Mouse (Mus musculus) liver, postnatal 0 days (tissue): Measurements from ENCODE around the gene Gm436. TPM values are rescaled to one million over a fixed set of nuclear protein-coding genes. Genes with fewer than 3 reads are reported as not detected.

Experiments
- ATAC-seq: fragments of 200-750 bp; cut with Nextera tagmentation; 2 replicates; pipeline ENCODE4 v1.8.0; 2017; ENCODE audit warnings: mild to moderate bottlenecking, moderate library complexity
- DNase-seq: peaks from one replicate; pipeline ENCODE4 v3.0.0-alpha.2; 2016
- H3K27ac ChIP-seq: fragments of 300-500 bp; sonication (generic); 2 replicates; pipeline ENCODE4 v1.5.1; 2014; ENCODE audit warnings: antibody characterized with exemption, moderate library complexity, mild to moderate bottlenecking, low read depth
- H3K27me3 ChIP-seq: fragments of 300-500 bp; sonication (generic); 2 replicates; pipeline ENCODE4 v1.6.1; 2014; ENCODE audit warnings: low read length, control low read depth, mixed read lengths; ENCODE audit not compliant: insufficient read depth
- H3K36me3 ChIP-seq: fragments of 300-500 bp; sonication (generic); replicated peaks from 2 replicates; pipeline ENCODE4 v1.6.1; 2014; ENCODE audit warnings: mild to moderate bottlenecking, control low read depth, low read length, moderate library complexity, mixed read lengths; ENCODE audit not compliant: insufficient read depth
- H3K4me1 ChIP-seq: fragments of 300-500 bp; sonication (generic); 2 replicates; pipeline ENCODE4 v1.6.1; 2014; ENCODE audit warnings: antibody characterized with exemption, mild to moderate bottlenecking, control low read depth; ENCODE audit not compliant: insufficient read depth
- H3K4me2 ChIP-seq: fragments of 300-500 bp; sonication (generic); 2 replicates; pipeline ENCODE4 v1.6.1; 2014; ENCODE audit warnings: low read depth, mild to moderate bottlenecking, low read length, moderate library complexity, mixed read lengths
- H3K4me3 ChIP-seq: fragments of 300-500 bp; sonication (generic); 2 replicates; pipeline ENCODE4 v1.5.1; 2014; ENCODE audit warnings: low read depth, low read length
- H3K9ac ChIP-seq: fragments of 300-500 bp; sonication (generic); replicated peaks from 2 replicates; pipeline ENCODE4 v1.6.1; 2014; ENCODE audit warnings: mild to moderate bottlenecking, moderate library complexity
- H3K9me3 ChIP-seq: fragments of 300-500 bp; sonication (generic); 2 replicates; pipeline ENCODE4 v1.6.1; 2016; ENCODE audit warnings: mild to moderate bottlenecking, control low read depth, low read length, mixed read lengths
- CTCF ChIP-seq: sonication (generic); IDR thresholded peaks from 2 replicates; pipeline ENCODE4 v1.5.1; 2016; ENCODE audit warnings: antibody characterized with exemption, low read depth
- EP300 ChIP-seq: IDR thresholded peaks from 2 replicates; pipeline ENCODE4 v1.6.1; 2016; ENCODE audit warnings: antibody characterized with exemption, low read depth, mild to moderate bottlenecking
- WGBS: fragments of 180-500 bp; shearing (Covaris S2); extraction: QIAGEN DNeasy Blood & Tissue Kit; methylation state at CpG from one replicate; pipeline ENCODE4 v1.1.7; 2014; ENCODE audit not compliant: insufficient replicate concordance; 5-methylcytosine and 5-hydroxymethylcytosine counted together
- polyA plus RNA-seq: library from polyadenylated mRNA; unstranded; fragments of >200 nt; fragmentation: Nextera tagmentation; extraction: Ambion mirVana; gene quantifications from 2 replicates; pipeline ENCODE4 v1.2.1, GENCODE M21; 2015

Gene Gm436
- polyA plus RNA-seq: not detected in 2 replicates

- ATAC-seq: no peak
- no peak within 1 kb of the TSS for H3K4me3 ChIP-seq
- no peak for DNase-seq
- no peaks in the 10 kb centered on the region for H3K4me1 ChIP-seq
- H3K9ac ChIP-seq: no peak within 1 kb of the TSS
- peaks cover 3% of the 10 kb centered on the region; the same call in 1 of the 2 replicates for H3K9me3 ChIP-seq
- no peak within 1 kb of the TSS for H3K27ac ChIP-seq
- no peaks in the 10 kb centered on the region for H3K36me3 ChIP-seq
- H3K27me3 ChIP-seq: no peaks in the 10 kb centered on the region
- WGBS: 33% methylated on average over 2 of the region's 2 CpGs
- H3K4me2 ChIP-seq: no peak within 1 kb of the TSS
- TF ChIP-seq EP300: no peak
- TF ChIP-seq CTCF: no peak
Observed at GRCm38 (mm10) chr4:144686268-144686667, at the start of gene Gm436. Gm436 (minus strand) TSS chr4:144686368.

GRCm38 (mm10) chr4:144721304-144721703, 35.1 kb upstream of the Gm436 start, which contains the start of gene Gm13178:
Gm13178 (minus strand) TSS chr4:144721404.
- no peaks in the 10 kb centered on the region for H3K36me3 ChIP-seq
- H3K4me1 ChIP-seq: no peaks in the 10 kb centered on the region
- no peak within 1 kb of the TSS for H3K4me2 ChIP-seq
- H3K9me3 ChIP-seq: no peaks in the 10 kb centered on the region
- no peak within 1 kb of the TSS for H3K4me3 ChIP-seq
- ATAC-seq (no peak), DNase-seq (no peak)
- H3K27me3 ChIP-seq: no peaks in the 10 kb centered on the region
- no peak within 1 kb of the TSS for H3K27ac ChIP-seq
- H3K9ac ChIP-seq: no peak within 1 kb of the TSS
- WGBS: 80% methylated on average over 1 of the region's 1 CpGs
- TF ChIP-seq CTCF: no peak
- TF ChIP-seq EP300: no peak

GRCm38 (mm10) chr4:144719691-144720090, 33.5 kb upstream of the Gm436 start:
- Histone ChIP-seq H3K9ac (no peak overlapping the region), H3K4me3 (no peak overlapping the region), H3K27me3 (no peaks in the 10 kb centered on the region), H3K4me2 (no peak overlapping the region), H3K4me1 (no peaks in the 10 kb centered on the region), H3K36me3 (no peaks in the 10 kb centered on the region), H3K9me3 (no peaks in the 10 kb centered on the region), H3K27ac (no peak overlapping the region)
- DNase-seq: no peak
- 60% methylated on average over 1 of the region's 1 CpGs for WGBS
- no peak for TF ChIP-seq CTCF
- no peak for TF ChIP-seq EP300
- no peak for ATAC-seq

GRCm38 (mm10) chr4:144718288-144718687, 32.1 kb upstream of the Gm436 start:
- H3K27me3 ChIP-seq: no peaks in the 10 kb centered on the region
- ATAC-seq (no peak), DNase-seq (no peak)
- H3K27ac ChIP-seq: no peak overlapping the region
- no peak overlapping the region for H3K4me2 ChIP-seq
- no peak overlapping the region for H3K4me3 ChIP-seq
- no peaks in the 10 kb centered on the region for H3K4me1 ChIP-seq
- H3K36me3 ChIP-seq: no peaks in the 10 kb centered on the region
- WGBS: 73% methylated on average over 1 of the region's 1 CpGs
- no peak overlapping the region for H3K9ac ChIP-seq
- no peak for TF ChIP-seq CTCF
- no peak for TF ChIP-seq EP300
- H3K9me3 ChIP-seq: no peaks in the 10 kb centered on the region

- H3K4me1 ChIP-seq: no peaks in the 10 kb centered on the region
- ATAC-seq (no peak), DNase-seq (no peak)
- 0 out of 2 replicates have a peak, but pooled peaks cover 3% of the 10 kb centered on the region for H3K9me3 ChIP-seq
- H3K4me3 ChIP-seq: no peak overlapping the region
- H3K27me3 ChIP-seq: no peaks in the 10 kb centered on the region
- no peak overlapping the region for H3K27ac ChIP-seq
- no peak overlapping the region for H3K4me2 ChIP-seq
- TF ChIP-seq CTCF (no peak), EP300 (no peak)
- no peak overlapping the region for H3K9ac ChIP-seq
- no peaks in the 10 kb centered on the region for H3K36me3 ChIP-seq
Observed at GRCm38 (mm10) chr4:144638263-144638662, 47.9 kb downstream of the Gm436 start.

Other genes with a start within 250 kb of the Gm436 start
- gene 1700012P22Rik, start 247.6 kb downstream of the Gm436 start, polyA plus RNA-seq: not detected in 2 replicates
- not detected in 2 replicates for gene Gm9944, start 233.1 kb downstream of the Gm436 start, polyA plus RNA-seq
- not detected in 2 replicates for gene Aadacl3, start 222.6 kb downstream of the Gm436 start, polyA plus RNA-seq
- not detected in 2 replicates for gene 9430007A20Rik, start 166.5 kb downstream of the Gm436 start, polyA plus RNA-seq
- not detected in 2 replicates for gene Gm13124, start 121.2 kb downstream of the Gm436 start, polyA plus RNA-seq
- not detected in 2 replicates for gene Aadacl4, start 72.7 kb downstream of the Gm436 start, polyA plus RNA-seq
- gene Gm13178, start 35.0 kb upstream of the Gm436 start, polyA plus RNA-seq: not detected in 2 replicates
- gene Gm438, start 100.2 kb upstream of the Gm436 start, polyA plus RNA-seq: not detected in 2 replicates
- 49.8 and 52.8 TPM in 2 replicates for gene Dhrs3, start 206.5 kb upstream of the Gm436 start, polyA plus RNA-seq